Mouse (Mus musculus) neural tube, embryonic 10.5 days (tissue): ENCODE results near the gene Grik1.

Source experiments
- DNase-seq: peaks from one replicate; pipeline ENCODE4 v3.0.0-alpha.2; 2017; ENCODE audit warnings: low spot score; ENCODE audit errors: extremely low spot score

Gene Grik1

DNA sequence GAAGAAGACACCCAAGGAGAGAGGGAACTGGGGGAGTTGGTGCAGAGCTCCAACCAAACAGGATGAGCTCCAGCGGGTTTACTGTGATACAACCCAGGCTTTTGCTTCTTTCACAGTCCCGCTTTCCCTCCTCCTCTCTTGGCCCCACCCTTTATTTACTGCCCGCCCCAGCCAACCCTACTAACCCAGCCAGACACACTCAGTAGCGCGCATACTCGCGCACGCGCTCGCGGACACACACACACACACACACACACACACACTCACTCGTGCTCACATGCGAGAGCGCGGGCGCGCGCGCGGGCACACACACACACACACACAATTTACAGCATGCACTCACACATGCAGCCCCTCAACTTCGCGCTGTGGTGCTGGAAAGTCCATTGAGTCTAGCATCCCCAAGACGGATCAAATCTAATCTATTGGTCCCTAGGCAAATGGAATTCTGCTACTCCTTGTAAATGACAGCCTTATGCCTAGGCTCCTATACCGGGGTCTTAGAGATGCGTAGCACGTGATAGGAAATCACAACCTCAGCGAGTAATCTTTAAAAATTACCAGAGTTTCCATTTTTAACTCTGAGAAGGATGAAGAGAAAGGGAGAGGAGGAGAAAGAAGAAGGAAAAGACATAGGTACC, at the start of gene Grik1:
Gene Grik1, minus strand, starts transcription at position 134 of the 641 bp plus-strand sequence.
- peak; percentile 60 for DNase-seq

DNA sequence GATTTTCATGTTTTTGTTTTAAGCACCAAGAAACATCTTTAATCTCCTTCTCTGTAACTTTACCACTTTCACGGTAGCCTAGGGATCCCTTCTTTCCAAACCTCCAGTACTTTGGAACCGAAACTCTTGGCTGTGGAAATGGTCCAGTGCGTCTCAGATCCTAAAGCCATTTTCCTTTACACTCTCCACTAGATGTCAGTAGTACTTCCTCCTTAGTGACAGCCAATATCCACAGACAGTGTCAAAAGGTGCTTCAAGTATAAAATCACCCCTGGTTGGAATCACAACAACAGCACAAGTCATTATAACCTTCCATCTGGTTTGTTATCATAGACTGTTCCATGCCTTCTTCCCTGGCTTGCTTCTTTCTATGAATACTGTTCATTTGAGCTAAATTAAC, 4.1 kb upstream of the Grik1 start:
- DNase-seq = no peak

DNA sequence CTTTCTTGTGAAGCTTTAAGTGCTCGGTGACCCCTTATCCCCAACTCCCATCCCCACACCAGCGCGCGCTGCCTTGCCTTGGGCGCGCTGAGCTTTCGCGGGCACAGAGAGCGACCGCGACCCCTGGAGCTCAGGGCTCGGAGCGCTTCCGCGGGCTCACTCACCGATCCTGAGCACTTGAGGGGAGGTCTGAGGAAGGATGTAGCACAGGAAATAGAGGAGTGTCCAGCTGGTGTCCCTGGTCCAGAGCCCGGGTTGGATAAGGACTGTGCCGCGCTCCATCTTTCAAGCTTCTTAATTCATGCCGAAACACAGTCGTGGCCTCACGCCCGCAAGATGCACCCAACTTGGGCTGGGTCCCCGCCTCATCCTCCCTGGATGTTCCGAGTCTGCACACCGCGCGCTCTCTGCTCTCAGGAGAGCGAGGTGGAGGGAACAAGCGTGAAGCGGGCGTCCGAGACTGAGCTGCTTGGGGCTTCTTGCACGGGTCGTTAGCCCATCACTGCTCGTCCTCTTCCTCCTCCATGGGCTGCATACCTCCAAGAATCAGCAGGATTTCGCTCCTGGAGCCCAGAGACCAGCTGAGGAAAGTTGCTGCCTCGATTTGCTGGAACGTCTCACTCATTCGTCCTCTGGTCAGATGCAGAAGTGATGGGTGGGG, 514 bp downstream of the Grik1 start:
- peak; percentile 61 for DNase-seq

DNA sequence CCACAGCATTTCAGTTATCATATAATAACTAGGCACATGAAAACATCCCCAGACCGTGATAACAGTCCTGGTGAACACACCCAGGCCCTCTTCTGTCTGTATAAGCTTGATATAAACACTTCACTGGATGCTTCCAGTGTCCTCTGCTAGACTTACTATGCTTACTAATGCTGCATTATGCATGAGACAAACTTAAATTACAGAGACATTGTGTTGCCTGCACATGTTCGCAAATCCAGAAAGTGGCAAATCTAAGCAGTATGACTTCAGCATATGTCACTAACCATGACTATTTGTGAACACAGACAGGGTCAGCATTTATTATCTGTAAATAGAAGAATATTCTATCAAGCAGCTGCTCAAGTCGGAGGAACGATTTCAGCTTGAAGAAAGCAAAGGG, 31.7 kb downstream of the Grik1 start:
- DNase-seq = no peak

DNA sequence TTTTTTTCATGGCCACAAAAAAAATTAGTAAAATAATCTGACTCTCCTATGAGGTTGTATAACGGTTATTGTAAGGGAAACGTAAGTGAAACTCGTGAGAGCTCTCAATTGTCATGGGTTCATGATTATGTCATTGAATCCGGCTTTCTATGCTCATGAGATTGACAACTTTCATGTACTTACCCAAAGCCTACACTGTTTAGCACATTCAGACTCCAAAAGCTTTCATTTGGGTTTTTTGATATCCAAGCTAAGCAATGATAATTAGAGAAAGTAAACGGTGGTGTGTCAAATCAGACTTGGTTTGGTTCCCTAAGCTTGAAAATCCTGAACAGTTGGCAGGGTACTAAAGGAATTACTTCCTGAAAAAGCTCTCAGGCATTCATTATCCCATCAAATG, 33.0 kb downstream of the Grik1 start:
- no peak for DNase-seq

DNA sequence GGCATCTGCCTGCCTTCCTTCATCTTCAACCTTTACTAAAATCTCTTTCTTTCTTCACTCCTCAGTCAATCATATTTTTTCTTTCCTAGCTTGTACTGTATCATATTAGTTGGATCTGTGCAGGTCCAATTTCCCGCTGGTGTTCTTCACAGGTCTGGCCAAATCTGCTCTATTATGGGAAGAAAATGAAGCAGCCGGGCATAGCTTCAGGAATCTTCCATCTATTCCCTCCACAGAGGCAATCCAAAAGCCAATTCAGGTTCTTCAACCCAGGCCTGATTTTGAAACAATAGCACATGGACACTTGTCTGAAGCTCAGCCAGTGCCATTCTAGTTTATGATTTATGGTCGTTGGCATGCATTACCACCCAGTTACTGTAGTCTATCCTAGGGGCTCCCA, 34.0 kb downstream of the Grik1 start:
- no peak for DNase-seq

DNA sequence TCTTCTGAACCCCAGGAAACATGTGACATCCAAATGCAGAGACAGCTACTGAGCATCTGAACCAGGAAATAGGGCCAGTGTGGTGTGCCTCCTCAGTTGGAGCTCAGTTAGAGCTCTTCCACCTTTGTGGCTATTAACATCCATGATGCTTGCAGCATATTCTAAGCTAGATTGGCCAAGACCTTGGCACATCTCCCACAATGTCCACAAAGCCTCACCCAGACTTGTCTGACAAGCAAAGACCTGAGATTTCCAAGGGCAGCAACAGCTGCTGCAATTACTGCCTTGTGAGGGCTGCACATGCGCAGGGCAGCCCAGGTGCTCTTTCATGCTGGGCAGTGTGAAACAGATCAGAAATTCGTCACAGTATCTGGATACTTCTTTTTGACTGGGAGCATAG, 37.4 kb downstream of the Grik1 start:
- DNase-seq = no peak

DNA sequence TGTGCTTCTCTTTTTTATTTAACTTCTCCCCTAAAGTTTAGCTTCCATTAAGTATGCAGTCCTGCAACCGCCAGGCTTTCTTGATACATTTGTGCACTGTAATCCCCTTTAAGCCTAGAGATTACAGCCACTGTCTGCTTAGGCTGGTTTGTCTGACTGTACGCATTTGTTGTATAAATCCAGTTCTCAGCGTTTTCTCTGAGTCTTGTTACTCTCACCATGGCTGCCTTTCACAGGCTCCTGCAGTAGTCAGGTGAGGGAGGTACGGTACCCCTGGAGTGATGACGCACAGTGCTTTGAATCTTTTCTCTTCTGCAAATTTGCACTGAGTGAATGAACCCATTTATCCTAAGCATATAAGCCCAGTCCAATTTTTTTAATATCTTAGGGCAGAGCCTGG, 39.0 kb downstream of the Grik1 start:
- DNase-seq = no peak

DNA sequence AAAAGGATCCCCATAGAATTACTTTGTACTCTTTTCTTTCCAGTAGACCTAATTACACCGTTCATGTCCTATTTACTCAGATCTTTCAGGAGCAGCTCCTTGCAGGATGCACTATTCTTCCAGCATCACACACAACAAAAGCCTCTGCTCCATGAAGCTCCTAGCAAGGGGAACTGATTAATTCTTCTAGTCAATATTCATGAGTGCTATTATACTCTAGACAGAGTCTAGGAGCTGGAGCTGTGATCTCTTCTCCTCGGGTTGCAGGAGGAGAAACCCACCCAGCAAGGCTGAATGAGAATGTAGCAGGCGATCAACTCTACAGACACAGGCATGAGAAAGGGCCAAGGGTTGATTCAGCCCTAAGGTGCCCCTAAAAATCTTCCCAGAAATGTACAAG, 40.2 kb downstream of the Grik1 start:
- DNase-seq = no peak

DNA sequence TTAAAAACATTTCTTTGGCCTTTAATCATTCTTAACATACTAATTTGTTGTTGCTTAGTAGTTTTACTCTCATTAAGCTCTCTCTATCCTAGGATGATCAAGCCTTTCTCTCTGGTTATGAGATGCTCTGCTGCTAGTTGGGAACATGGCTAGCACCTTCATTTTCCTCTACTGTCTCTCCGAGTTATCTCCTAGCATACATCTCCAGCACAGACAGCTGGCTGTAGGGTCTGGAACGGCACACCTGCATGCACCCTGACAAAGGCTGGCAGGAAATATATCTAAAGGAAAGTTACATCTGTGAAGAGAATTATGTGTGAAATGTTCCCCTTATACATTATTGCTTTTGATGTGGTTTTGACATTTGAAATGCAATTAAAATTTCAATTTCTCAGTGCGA, 42.5 kb downstream of the Grik1 start:
- DNase-seq = no peak

DNA sequence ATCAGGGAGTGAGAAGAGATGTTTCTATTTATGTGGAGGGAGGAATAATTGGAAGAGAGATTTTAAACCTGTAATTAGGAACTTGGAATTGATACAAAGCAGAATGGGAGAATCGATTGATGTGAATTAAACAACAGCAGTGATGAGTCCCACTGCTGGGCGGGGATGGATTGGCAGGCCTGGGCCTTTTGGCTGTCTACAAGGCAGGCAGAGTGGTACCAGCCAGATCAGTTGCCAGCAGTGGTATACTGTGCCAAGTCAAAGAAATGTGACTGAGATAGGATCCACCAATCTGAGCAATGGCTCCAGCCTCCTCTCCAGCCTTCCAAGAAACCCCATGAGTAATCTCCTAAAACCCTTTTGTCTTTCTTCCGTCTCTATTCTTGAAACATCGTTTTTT, 45.4 kb downstream of the Grik1 start:
- DNase-seq = no peak

DNA sequence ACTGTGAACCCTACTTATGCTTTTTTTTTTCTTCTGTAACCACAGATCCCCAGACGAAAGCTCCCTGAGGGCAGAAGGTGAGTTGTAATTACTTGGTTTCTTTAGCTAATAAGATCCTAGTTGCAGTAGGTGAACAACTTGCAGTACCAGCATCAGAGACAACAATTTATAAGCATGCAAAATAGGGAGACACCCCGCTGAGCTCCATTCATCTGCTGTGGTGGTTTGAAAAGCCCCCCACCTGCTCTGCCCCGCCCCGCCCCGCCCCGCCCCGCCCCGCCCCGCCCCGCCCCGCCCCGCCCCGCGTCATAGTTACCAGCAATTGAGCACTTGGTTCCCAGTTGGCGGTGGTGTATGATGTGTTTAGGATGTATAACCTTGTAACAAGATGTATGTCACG, 64.4 kb downstream of the Grik1 start:
- no peak for DNase-seq

DNA sequence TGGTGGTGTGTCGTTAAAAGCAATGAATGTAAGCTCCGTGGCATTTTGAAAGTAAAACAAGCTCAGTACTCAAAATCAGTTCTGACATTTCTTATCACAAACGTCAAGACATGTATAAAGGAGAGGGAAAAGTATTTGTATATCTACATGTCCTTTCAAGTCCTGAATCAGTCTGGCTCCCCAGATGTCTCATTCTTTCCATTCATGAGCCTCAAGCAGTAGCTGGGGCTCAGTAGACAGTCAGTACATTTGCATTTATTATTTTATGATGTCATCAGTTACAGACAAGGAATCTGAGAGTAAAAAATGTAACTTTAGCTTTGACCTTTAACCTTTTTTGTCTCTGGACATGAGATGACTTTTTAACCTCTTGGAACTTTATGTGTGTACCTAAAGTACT, 68.1 kb downstream of the Grik1 start:
- no peak for DNase-seq

DNA sequence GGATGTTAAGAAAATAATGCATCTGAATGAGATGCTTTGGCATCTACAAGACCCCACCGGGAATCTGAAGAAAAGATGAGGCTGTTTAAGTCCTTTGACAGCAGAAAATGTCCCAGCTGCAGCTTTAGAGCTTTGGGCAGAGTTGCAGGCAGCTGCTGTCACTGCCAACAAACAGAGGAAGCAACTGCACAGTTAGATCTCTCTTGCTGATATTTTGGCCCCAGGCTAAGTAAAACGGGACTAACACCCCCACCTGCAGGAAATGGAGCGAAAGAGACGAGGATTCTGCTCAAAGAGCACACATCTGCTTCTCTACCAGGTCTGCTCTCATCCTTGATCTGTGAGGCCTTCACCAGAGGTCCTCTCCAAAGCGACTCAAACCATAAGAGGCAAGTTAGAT, 77.5 kb downstream of the Grik1 start:
- no peak for DNase-seq

DNA sequence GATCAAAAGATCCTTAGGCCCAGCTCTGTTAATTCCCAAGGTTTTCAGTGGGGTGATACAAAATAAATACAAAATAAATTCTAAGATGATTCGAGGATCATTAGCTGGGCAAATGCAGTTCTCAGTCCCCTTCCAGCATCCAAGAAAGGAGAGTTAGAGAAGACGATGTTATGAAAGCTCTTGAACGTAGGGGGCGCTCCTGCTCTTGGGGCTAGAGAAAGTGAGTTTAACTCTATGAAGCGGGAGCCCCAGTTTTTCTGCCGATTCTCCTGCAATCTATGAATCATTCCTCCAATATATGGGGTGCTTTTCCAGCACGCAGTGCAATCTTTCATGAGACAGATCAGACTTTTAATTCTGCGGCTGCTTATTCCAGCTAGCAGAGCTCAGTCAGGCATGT, 78.2 kb downstream of the Grik1 start:
- no peak for DNase-seq

DNA sequence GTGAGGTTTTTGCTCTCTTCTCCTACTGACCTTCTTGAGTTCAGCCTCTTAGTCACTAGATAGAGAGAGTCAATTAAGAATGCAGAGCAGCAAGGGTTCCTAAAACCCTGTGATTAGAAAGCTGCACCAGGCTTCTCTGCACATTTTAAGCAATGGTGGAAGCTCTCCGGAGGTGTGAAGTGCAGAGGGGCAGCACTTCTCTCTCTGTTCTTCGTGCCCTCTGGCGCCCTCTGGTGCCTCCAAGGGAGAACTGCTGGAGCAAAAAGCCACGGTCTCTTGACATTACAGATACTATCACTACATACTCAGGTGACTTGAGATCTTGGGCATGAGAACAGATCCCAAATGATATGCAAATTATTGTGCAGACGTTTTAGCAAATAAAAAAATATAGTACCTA, 85.7 kb downstream of the Grik1 start:
- DNase-seq = peak; percentile 60

DNA sequence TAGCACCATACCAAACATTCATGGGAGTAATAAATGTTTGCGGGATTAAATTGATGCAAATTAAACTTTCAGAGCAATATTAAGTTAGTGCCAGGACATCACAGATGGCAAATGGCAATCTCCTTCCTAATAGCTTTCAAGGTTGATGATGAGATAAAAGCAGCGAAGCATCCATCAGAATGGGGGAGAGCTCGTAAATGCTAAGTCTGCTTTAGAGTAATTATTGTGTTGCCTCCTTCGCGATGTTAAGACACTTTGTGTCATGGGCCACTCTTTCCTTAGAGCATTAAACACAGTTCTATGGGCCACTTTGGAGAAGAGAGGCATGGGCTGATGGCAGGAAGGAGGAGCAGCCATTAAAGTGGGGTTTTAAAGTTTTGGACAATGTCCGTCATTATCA, 86.1 kb downstream of the Grik1 start:
- DNase-seq = no peak

DNA sequence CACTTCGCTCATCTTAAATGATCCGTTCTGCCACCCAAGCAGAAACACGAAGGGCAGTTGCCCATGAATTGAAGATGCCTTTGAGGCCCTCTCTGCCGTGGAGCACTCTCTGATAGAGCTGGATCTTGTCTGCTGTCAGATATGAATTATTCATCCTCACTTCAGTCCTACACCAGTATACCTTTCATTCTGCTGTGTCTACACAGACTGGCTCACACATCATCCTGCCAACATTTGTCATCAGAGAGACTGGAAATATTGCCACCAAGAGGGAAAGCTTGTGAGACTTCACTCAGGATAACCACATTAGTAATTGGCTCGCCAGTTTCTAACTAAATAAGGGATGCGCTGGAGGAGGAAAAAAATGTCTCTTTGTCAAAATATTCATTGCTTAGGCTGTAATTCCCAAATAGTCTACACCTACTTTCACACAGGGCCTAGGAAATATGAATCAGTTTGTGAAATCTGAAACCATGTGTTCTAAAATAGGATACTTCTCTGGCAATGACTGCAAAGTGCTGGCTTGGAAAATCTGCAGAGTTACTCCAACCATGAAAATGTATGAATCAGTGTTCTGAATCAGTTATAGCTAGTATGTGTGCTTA, 102.5 kb downstream of the Grik1 start:
- DNase-seq = no peak

DNA sequence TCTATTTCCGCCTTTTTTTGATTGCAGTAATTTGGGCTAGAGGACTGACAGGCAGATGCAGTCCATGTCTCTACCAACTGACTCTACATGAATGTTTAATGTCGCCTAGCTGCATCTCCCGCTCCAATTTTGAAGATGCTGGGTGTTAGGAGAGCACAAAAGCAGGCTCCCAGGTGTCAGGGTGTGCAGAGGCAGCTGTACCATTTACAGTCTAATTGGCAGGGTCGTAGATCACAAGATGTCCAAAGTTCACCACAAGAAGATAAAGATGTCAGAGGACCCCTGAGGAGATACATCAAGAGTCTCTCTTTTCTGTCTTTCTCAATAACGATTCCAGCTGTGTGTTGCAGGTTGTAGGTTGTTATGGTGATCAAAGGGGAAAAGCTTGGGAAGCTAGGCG, 111.3 kb downstream of the Grik1 start:
- no peak for DNase-seq

DNA sequence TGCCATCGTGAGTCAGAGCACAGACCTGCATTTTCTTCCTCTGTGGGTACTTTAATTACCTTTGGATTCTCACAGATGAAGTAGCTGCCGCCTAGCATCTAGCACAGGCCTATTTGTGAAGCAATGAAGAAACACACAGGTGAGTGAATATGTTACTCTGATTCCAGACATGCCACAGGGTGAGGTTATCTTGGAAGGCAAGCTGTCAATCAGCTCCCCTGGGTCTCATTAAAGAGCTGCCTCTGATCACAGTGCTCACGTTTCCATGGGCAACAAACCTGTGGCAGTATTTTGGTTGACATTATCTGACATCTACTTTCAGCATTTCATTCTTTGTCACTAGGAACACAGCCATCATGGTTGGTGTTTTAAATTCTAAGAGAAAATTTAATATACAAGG, 112.7 kb downstream of the Grik1 start:
- DNase-seq = no peak

DNA sequence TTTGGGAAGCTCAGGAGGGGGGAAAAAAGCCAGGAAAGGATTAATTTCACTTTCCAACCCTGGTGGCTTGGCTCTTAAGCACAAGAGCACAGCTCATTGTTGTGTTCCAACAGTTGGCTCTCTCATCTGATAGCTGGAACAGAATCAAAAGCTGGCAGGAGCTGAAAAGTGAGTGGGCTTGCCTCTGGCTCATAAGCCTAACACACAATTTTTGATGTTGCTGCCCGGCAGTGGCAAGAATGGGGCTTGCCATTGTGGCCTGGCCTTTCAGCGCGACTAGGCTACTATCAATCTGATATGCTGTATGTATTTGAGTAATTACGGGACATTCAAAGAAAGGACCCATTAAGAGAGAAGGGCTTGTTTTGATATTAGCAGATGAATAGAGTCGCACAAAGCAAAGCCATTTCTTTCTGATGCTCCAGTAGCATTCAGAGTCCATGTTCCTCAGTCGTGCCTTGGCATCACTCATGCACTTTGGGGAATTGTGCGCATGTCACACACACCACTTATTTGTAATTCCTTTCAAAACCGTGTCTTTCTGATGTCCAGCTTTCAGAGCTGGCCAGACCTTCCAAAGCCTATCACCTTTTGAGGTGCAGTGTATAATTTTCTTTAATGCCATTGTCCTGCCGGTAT, 115.9 kb downstream of the Grik1 start:
- DNase-seq = no peak

DNA sequence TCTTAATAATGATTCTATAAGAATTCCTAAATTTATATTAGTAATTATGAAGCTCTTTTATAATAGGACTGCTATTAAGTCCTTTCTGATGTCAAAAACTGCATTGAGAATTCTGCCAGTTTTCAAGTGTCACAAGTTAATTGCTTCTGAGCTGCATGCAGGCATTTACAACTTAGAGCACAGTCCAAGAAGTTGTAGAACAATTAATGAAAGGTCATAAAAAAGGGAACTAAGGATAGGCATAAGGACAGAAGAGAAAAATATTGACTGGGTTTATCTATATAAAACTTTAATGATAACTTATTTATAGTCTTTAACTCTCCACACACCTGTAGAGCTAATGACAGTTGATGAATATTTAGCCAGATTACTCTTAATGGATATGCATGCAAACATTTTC, 123.5 kb downstream of the Grik1 start:
- no peak for DNase-seq

DNA sequence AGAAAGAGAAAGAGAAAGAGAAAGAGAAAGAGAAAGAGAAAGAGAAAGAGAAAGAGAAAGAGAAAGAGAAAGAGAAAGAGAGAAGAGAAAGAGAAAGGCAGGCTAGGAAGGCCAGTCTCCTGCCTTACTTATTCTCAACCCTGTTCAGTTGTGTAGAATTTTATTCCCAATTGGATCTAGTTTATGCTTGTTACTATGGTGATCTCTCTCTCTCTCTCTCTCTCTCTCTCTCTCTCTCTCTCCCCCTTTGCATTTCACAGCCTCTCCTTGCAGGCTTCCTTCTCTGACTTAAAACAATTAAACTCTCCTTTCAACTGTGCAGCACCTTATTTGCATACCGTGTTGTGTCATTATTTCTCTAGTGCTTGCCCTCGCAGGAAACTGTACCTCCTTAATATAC, 147.5 kb downstream of the Grik1 start:
- DNase-seq = no peak
